Mouse (Mus musculus): ENCODE data around the gene Grid1.

GRCm38 (mm10) chr14:35250412-35250811 lies 430.5 kb downstream of the Grid1 start:
- TF ChIP-seq POLR2AphosphoS5 (IDR thresholded peaks at IDR 0.05; ENCODE audit: insufficient replicate concordance, low read depth, low read length): no peak
- no peak for TF ChIP-seq GATA1 (IDR thresholded peaks at IDR 0.05; ENCODE audit: borderline replicate concordance, low read length)
